Mouse (Mus musculus) spleen, postnatal 4 days (tissue): ENCODE data around the gene Metrnl.

Experiments used
- DNase-seq, 2 experiments: peaks; one replicate each; pipeline ENCODE4 v3.0.0; 2022; ENCODE audit warnings: low spot score in 2 of 2

Metrnl gene

DNA sequence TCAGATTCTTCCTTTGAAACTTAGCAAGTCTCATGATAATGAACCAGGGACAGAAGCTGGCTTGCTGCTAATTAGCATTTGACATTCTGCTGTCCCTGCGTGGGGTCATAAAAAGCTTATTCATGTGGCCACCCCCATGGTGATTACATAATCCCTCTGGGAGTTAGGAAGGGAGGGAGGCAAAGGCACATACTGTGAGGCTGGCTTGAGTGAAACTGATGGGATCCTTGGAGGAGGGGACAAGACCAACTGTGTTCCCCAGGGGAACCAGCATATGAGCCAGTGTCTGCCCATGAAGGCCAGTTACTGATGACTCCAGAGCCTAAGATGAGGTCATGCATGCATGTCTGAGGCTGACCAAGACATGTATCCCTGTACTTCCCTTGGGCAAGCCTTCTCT lies 33.5 kb downstream of the Metrnl start:
- no peak for DNase-seq

DNA sequence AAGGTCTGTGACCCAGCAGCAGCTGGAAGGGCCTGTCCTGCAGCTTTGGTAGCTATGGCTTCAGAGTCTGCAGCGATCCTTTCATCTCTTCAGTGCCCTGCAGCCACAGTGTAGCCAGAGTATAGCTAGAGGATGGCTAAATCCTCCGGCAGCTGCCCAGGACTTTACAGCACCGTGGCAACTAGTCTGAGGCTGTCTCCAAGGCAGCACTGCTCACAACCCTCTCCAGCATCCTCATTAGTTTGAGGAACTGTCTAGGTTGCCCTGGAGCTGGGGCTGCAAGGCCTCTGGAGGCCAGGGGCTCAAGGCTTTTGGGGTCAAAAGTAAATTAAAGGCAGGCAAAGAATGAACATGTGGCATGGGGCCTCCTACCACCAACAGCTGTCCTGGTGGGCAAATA lies 37.3 kb downstream of the Metrnl start:
- DNase-seq = no peak

DNA sequence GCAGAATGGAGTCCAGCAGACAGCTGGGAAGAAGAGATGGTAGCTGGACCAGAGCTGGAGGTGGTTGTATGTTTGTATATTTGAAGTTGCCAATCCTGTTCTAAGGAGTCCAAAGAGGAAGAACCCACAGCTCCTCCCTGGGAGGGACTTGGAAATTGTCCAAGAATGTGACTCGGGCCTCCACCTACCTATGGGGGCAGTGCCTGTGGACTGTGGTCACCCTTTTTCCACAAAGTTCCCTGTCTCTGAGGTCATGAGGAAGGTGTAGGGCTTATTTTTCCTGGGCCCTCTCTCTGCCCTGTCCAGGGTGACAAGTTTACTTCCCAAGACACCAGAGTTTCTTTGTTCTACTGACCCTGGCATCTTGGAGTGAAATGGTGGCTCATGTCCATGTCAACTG lies 39.6 kb downstream of the Metrnl start:
- DNase-seq = no peak

DNA sequence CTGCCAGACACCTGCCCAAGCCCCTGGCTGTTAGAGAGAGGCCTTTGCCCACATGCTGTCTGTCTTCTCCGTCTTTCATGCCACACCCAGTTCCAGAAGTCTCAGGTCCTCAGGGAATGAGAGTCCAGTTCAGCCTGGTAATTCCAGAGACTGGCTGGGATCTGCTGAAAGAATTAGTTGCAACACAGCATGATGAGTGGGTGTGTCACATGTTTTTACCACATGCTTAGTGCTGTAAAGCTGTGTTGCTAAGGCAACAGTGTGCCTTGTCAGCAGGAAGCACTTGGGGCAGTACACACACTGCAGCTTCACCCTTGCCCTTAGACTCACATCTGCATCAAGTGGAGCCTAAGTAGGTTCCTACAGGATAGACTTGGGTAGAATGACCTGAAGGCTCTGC lies 40.1 kb downstream of the Metrnl start:
- DNase-seq = no peak

DNA sequence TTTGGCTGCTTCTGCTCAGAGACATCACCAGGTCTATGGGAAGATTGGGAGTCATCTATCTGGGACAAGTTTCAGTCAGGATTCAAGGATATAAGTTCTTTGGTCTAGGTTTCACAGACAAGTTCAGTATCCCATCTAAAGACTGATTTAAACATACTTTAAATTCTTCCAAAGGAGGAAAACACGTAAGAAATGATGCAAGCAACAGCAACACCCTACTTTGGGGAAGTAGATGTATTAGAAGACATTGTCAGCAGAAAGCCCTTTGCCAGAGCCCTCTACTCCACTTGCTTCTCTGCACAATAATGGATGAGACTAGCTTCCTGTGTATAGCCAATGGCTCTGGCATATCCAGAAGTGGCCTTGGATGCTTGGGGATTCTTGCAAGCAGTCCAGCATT lies 41.8 kb downstream of the Metrnl start:
- no peak for DNase-seq

DNA sequence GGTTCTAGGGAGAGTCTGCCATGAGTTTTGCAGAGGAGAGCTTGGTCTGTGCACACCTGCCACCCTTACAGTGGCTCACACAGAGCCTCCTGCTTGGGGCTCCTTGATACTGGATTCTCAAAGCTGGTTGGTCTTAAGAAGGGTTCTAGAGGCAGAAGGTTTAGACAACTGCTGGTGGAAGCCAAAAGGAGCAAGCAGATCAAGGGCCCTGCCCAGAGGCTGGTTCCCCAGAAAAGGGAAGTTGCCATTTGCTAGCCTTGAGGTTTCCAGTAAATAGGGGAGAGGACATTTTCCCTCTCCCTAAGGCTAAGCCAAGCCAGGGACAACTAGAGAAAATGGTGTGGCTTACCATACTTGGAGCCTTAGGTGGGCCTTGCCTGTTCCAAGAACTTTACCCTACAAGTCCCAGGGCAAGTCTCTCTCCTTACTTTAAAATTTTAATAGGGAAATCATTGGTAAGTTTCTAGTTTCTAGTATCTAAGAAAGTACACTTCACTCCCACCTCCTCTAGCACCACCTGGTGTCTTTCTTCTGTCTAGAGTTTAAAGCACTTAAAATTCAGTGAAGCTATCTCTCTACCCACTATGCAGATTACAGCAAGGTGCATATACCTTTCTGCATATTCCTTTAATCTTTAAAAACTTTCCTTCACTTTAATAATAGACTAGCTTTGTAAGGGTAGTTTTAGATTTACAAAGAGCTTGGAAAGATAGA lies 42.7 kb downstream of the Metrnl start:
- DNase-seq = no peak

DNA sequence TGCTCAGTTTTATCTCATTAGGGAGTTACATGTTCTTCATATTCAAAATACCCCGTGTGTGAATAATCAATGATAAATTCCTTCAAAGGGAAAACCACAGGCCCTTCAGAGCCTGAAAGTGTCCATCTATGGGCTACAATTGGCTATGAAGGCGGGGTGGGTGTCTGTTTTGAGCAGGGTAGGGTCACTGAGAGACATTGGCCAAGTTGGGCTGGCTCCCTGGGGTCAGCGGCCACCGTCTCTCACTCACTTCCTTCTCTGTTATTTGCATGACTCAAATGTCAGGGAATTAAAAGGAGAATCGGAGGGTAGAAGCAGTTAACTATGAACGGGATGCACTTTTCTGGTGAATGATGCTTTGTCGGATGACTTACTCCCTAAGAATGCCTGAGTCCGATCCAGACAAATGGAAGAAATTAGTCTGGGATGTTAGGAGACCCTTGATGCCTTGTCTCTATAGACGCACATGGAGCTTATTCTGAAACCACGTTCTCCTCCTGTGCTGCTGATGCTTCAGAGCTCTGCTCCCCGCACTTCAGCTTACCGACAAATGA lies 45.7 kb downstream of the Metrnl start:
- DNase-seq = no peak

DNA sequence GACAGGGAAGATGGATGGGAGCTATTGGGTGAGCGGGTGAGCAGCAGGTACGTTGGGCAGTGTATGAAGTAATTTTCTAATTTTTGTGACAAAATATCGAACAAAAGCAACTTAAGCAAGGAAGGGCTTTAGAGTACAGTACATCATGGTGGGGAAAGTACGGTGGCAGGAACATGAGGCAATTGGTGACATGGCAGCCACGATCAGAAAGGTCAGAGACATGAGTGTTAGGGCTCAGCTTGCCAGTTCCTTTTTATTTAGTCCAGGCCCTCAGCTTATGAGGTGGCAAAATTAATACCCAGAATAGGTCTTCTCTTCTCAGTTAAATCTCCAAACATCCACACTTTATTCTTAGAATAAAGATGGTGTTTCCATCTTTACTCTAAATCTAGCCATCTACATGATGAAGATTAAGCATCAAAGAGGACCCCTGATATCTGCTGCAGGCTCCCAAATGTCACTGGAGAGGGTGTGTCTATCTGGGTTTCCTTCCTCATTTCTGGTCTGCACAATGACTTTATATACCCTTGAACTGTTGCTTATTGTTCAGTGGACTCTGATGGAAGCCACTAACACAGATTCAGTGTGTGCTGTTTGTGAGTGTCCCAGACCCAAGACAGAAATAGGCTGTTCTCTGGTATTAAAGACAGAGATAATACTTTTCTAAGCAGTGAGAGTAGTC lies 46.8 kb downstream of the Metrnl start:
- DNase-seq = no peak
